Mouse (Mus musculus) large intestine, adult 2 months (tissue): Measurements from ENCODE around the gene Dennd6b. TPM values are rescaled to one million over a fixed set of nuclear protein-coding genes. Genes with fewer than 3 reads are reported as not detected.

Experiments used
- DNase-seq: peaks from one replicate; pipeline ENCODE4 v3.0.0-alpha.2; 2012; ENCODE audit warnings: low read depth, low spot score
- WGBS: fragments of 180-500 bp; shearing (Covaris S2); methylation state at CpG from one replicate; pipeline ENCODE4 v1.1.7; 2018; 5-methylcytosine and 5-hydroxymethylcytosine counted together
- polyA plus RNA-seq: library from polyadenylated mRNA; depleted of rRNA; stranded (reverse); fragments of >200 nt; gene quantifications from 2 replicates; pipeline ENCODE4 v1.2.3, GENCODE M21; 2012

Gene Dennd6b
- polyA plus RNA-seq, 1 experiment: 10.8 TPM

DNA sequence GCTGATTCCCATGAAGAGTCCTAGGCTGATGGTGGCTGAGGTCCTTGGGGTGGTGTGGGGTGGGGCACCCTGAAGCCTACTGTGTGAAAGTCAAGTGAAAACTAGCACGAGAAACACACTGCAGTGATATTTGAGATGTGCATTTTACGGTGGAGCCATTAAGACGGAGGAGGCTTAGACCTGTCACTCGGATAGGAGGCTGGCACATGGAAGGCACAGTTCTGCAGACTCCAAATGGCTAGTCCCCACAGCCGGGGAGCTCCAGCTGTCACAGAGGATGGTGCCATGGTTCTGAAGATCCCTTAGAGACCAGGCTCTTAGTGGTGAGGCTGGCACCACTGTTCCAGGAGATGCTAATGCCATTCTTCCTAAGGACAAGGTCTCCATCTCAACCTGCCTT lies 13.5 kb downstream of the Dennd6b start:
- DNase-seq: no peak
- 73% methylated on average over 5 of the region's 5 CpGs for WGBS

- no peak for DNase-seq
- 56% methylated on average over 6 of the region's 6 CpGs for WGBS
These were observed 14.0 kb downstream of the Dennd6b start for GRCm38 (mm10) chr15:89182328-89182741.

DNA sequence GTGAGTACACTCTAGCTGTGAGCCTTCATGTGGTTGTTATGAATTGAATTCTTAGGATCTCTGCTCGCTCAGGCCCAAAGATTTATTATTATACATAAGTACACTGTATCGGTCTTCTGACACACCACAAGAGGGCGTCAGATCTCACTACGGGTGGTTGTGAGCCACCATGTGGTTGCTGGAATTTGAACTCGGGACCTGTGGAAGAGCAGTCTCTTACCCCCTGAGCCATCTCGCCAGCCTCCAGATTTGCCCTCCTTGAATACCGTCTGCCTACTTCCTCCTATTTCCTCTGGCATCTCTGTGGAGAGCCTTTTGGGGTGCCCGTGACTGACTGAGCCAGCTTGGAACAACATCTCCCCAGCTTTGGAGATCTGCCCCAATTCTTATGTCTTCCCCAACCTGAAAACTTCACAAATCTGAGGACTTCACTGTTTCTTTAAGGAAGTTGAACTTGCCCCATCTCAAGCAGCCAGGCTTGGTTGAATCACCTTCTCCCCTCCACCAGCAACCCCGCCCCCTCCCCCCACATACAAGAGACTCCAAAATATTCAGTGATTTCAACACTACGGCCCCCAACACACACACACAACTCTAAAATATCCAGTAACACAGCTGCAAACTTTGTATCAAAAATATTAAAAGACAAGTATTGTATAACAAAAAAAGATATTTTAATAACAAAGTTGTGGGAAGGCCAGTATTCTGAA lies 14.6 kb downstream of the Dennd6b start:
- 64% methylated on average over 10 of the region's 10 CpGs for WGBS

GRCm38 (mm10) chr15:89180571-89181229 lies 15.6 kb downstream of the Dennd6b start, which contains the start of gene Plxnb2:
Gene Plxnb2 (minus strand): TSS chr15:89180788.
- under 1% methylated on average over 72 of the region's 72 CpGs for WGBS
- no peak for DNase-seq

More for the DNA sequence above, 14.6 kb downstream of the Dennd6b start:
- DNase-seq: no peak

GRCm38 (mm10) chr15:89180081-89180541 lies 16.2 kb downstream of the Dennd6b start:
- under 1% methylated on average over 26 of the region's 26 CpGs for WGBS

DNA sequence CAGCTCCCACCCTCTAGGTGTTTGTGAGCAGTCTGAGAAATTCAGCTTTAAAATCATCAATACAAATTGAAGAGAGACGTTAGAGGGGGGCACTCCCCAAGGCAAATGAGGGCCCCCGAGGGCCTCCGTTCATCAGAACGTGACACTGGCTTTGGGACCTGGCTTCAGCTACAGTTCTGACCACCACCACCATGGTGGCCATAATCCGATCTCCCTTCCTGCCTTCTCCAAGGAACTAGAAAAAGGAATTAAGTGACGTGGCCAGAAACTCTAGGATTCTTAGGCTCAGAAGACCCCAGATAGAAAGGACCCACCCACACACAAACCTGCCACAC lies 16.7 kb downstream of the Dennd6b start:
- WGBS: 3% methylated on average over 6 of the region's 6 CpGs
- no peak for DNase-seq

More at GRCm38 (mm10) chr15:89180081-89180541, 16.2 kb downstream of the Dennd6b start:
- no peak for DNase-seq

DNA sequence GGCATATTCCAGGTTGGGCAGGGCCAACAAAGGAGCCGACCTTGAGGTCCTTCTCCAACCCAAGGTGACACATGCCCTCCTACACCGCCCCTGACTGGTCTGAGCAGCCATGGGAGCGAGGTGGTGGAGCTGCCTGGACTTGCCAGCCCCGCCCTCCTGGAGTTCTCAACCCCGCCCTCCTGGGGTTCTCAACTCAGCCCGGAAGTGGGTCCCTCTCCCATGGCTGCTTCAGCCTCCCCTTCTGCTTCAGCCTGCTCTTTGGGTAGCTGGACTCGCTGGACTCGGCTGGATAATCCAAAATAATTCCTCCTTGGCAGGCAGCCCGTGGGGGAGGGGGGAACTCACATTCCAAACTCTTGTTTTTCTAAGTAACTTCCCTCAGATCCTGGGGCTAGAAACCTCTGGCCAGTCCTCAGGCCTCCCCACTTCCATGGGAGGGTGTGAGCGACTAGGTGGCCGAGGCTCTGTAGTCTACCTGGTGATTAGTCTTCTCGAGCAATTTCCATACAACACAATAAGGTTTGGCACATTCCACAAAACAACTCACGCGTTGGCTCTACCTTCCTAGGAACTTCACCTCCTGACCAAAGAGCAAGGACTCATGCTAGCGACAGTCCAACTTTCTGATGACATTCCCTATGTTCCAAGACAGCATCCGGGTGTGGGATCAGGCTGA lies 17.2 kb downstream of the Dennd6b start:
- 4% methylated on average over 16 of the region's 16 CpGs for WGBS
- DNase-seq: no peak

- WGBS: 27% methylated on average over 7 of the region's 7 CpGs
- no peak for DNase-seq
These were observed 17.9 kb downstream of the Dennd6b start for GRCm38 (mm10) chr15:89178260-89178860.

GRCm38 (mm10) chr15:89177576-89178259 lies 18.6 kb downstream of the Dennd6b start:
- no peak for DNase-seq
- 26% methylated on average over 4 of the region's 4 CpGs for WGBS

GRCm38 (mm10) chr15:89177121-89177520 lies 19.2 kb downstream of the Dennd6b start:
- WGBS: 0% methylated on average over 5 of the region's 5 CpGs
- no peak for DNase-seq

DNA sequence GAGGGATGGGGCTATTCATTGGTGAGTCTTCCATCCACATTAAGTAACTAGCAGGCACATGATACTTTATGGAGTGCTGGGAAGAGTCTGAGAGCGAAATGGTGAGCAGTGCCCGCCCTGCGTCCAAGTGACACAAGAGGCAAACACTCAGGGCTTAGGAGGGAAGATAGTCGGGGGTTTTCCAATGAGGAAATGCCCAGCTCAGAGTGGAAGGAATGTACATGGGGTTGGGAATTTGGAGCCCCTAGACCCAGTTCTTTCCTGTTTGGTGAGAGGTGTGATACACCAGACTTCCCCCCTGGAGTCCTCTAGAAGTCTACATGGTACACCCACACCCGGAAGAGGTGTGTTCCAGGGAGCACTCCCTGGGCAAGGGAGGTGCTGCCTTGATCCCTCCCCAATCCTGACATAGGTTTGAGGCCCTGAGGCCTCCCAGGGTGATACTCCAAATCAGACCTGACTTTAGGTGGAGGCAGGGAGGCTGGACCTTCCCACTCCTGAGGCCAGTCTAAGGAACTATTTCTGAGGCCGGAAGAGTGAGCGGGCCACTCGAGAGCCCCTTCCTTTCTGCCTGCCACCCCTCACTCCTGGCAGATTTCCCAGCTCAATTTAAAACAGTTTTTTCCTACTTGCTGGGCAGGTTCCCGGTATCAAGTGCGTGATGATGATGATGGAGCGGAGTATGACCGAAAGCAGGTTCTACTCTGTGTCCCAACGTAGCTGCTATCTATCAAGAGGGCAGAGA lies 20.7 kb downstream of the Dennd6b start:
- 43% methylated on average over 13 of the region's 13 CpGs for WGBS
- no peak for DNase-seq

GRCm38 (mm10) chr15:89174889-89175339 lies 21.4 kb downstream of the Dennd6b start:
- DNase-seq: no peak

DNA sequence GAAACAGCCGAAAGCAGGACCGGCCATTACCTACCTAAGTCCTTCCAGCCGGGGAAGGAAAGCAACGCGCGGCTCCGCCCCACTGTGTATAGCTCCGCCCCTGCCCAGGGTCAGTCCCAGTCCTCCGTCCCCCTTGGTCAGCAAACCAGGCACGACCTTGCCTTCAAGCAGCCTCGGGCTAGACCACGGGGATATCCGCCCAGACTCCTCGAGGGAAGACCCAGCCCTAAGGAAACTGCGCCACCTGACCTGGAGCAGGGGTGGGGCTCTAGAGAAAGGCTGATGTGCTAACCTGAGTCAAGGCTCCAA lies 22.4 kb downstream of the Dennd6b start:
- WGBS: 3% methylated on average over 15 of the region's 15 CpGs
- DNase-seq: no peak

More at GRCm38 (mm10) chr15:89174889-89175339, 21.4 kb downstream of the Dennd6b start:
- 50% methylated on average over 11 of the region's 11 CpGs for WGBS

GRCm38 (mm10) chr15:89173024-89173905 lies 23.0 kb downstream of the Dennd6b start:
- under 1% methylated on average over 65 of the region's 65 CpGs for WGBS
- no peak for DNase-seq

- DNase-seq: no peak
- WGBS: 55% methylated on average over 17 of the region's 17 CpGs
These were observed 23.9 kb downstream of the Dennd6b start for GRCm38 (mm10) chr15:89172276-89172935.

- DNase-seq: no peak
- WGBS: 89% methylated on average over 5 of the region's 5 CpGs
These were observed 24.7 kb downstream of the Dennd6b start for GRCm38 (mm10) chr15:89171526-89172051.

DNA sequence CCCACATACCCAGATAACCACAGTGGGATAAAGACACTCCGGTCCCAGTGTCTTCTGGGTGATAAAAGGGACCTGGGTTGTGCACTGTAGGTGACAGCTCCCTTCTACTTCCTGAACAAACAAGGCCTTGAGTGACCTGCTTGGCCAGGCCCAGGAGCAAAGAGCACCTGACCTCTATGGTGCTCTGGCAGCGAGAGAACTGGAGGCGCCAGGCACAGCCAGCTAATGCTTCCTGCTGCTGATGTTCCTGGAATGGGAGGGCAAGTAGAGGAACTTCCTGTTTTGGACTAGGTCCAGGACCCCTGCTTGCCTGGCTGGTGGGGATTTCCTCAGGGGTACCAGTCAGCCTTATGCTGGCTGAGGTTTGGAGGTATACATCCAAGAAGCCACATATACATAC lies 26.2 kb downstream of the Dennd6b start:
- WGBS: 18% methylated on average over 3 of the region's 3 CpGs
- no peak for DNase-seq
